Mouse (Mus musculus): ENCODE measurements around the gene Mcm6. TPM values are rescaled to one million over a fixed set of nuclear protein-coding genes. Genes with fewer than 3 reads are reported as not detected.

Gene Mcm6
- polyA plus RNA-seq, 1 experiment = 110 TPM

DNA sequence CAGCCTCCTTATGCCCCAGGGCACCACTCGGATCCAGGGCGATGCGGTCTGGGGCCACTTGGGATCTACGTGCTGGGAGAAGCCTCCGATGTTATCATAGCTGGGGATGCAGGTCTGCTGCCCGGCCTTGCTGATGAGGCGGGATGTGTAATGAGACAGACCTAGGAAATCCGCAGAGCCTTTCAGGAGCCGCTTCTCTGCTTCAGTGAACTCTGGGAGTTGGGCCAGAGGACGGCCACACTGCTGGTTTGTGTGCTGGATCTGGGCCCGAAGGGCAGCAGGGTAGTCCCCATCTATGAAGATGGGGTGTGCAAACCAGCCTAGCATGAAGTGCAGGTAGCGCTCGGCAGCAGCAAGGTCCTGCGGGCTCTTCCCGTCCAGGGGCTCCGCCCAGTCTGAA is 55.6 kb downstream of the Mcm6 start:
- TF ChIP-seq MYOD1 (IDR thresholded peaks at IDR 0.05; ENCODE audit: control insufficient read depth, insufficient read length, low read depth) (no peak), MAX (IDR thresholded peaks at IDR 0.05) (no peak), CEBPB (IDR thresholded peaks at IDR 0.05; ENCODE audit: low read depth) (no peak), CTCF (IDR thresholded peaks at IDR 0.05; ENCODE audit: control insufficient read depth, insufficient read depth, insufficient read length) (no peak), MYOG (IDR thresholded peaks at IDR 0.05; ENCODE audit: control insufficient read depth, extremely low read depth, insufficient read length) (no peak), FOSL1 (IDR thresholded peaks at IDR 0.05; ENCODE audit: insufficient read depth, low read length, poor library complexity, severe bottlenecking) (no peak), USF1 (IDR thresholded peaks at IDR 0.05; ENCODE audit: low read depth) (no peak)
- H3K4me3 ChIP-seq (ENCODE audit: insufficient read depth, poor library complexity, severe bottlenecking) = no peak overlapping the region
- no peaks in the 10 kb centered on the region for H3K79me3 ChIP-seq (ENCODE audit: low read depth)
- H3ac ChIP-seq (ENCODE audit: control insufficient read depth, insufficient read length, low read depth) = no peak overlapping the region
- no peaks in the 10 kb centered on the region for H3K79me2 ChIP-seq (ENCODE audit: control insufficient read depth, insufficient read depth)
- H3K36me3 ChIP-seq (ENCODE audit: control insufficient read depth, insufficient read depth) = no peaks in the 10 kb centered on the region
- no peaks in the 10 kb centered on the region for H3K27me3 ChIP-seq (ENCODE audit: control insufficient read depth, insufficient read depth, insufficient read length)

DNA sequence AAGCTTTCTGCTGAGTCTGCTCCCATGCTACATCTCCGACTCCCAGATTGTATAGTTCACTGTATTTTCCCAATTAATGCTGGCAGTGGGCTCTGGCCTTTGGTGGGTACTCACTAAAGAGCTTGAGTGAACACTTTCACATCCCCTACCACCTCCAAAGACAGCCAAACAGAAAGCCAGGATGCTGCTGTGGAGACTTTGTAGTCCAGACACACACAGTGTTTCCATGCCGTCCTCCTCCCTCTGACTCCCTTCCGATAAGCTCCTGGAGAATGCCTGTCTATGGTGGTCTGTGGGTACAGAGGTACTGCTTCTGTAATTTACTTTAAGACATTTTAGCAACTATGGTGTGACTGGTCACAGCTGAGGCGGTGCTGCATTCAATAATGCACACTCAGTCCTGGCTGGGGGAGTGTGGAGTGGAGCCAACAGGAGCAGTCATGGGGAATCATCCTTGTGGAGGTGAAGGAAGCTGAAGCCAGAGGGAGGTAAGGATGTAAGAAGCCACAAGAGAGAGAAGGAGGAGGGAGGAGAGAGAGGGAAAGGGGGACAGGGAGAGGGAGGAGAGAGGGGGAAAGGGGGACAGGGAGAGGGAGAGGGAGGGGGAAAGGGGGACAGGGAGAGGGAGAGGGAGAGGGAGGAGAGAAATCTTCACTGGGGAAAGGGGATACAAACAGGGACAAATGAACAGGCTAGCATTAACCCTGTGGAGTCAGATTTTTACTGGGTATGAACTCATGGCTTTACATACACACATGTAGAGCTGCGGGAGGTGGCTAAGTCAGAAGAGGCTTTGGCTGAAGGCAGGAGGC is 63.5 kb downstream of the Mcm6 start:
- no peaks in the 10 kb centered on the region for H3K79me3 ChIP-seq (ENCODE audit: low read depth)
- no peaks in the 10 kb centered on the region for H3K27me3 ChIP-seq (ENCODE audit: control insufficient read depth, insufficient read depth, insufficient read length)
- H3ac ChIP-seq (ENCODE audit: control insufficient read depth, insufficient read length, low read depth) = no peak overlapping the region
- H3K36me3 ChIP-seq (ENCODE audit: control insufficient read depth, insufficient read depth) = no peaks in the 10 kb centered on the region
- H3K79me2 ChIP-seq (ENCODE audit: control insufficient read depth, insufficient read depth) = no peaks in the 10 kb centered on the region
- no peak for TF ChIP-seq CTCF (IDR thresholded peaks at IDR 0.05; ENCODE audit: control insufficient read depth, insufficient read depth, insufficient read length)
- TF ChIP-seq CEBPB (IDR thresholded peaks at IDR 0.05; ENCODE audit: low read depth) = no peak
- no peak for TF ChIP-seq MAX (IDR thresholded peaks at IDR 0.05)
- no peak for TF ChIP-seq MYOG (IDR thresholded peaks at IDR 0.05; ENCODE audit: control insufficient read depth, extremely low read depth, insufficient read length)
- no peak overlapping the region for H3K4me3 ChIP-seq (ENCODE audit: insufficient read depth, poor library complexity, severe bottlenecking)

GRCm38 (mm10) chr1:128295296-128295695 is 64.2 kb downstream of the Mcm6 start:
- no peaks in the 10 kb centered on the region for H3K27me3 ChIP-seq (ENCODE audit: control insufficient read depth, insufficient read depth, insufficient read length)
- H3K4me3 ChIP-seq (ENCODE audit: insufficient read depth, poor library complexity, severe bottlenecking) = no peak overlapping the region
- H3ac ChIP-seq (ENCODE audit: control insufficient read depth, insufficient read length, low read depth) = no peak overlapping the region
- no peaks in the 10 kb centered on the region for H3K36me3 ChIP-seq (ENCODE audit: control insufficient read depth, insufficient read depth)
- H3K79me2 ChIP-seq (ENCODE audit: control insufficient read depth, insufficient read depth) = no peaks in the 10 kb centered on the region
- H3K79me3 ChIP-seq (ENCODE audit: low read depth) = no peaks in the 10 kb centered on the region
- no peak for TF ChIP-seq MAX (IDR thresholded peaks at IDR 0.05)

GRCm38 (mm10) chr1:128293524-128293923 is 65.9 kb downstream of the Mcm6 start:
- TF ChIP-seq CTCF (IDR thresholded peaks at IDR 0.05; ENCODE audit: control insufficient read depth, insufficient read depth, insufficient read length) = no peak
- TF ChIP-seq MYOD1 (IDR thresholded peaks at IDR 0.05; ENCODE audit: control insufficient read depth, insufficient read length, low read depth) = no peak
- TF ChIP-seq MAX (IDR thresholded peaks at IDR 0.05) = no peak
- TF ChIP-seq FOSL1 (IDR thresholded peaks at IDR 0.05; ENCODE audit: insufficient read depth, low read length, poor library complexity, severe bottlenecking) = no peak
- no peak for TF ChIP-seq CEBPB (IDR thresholded peaks at IDR 0.05; ENCODE audit: low read depth)
- no peak for TF ChIP-seq MYOG (IDR thresholded peaks at IDR 0.05; ENCODE audit: control insufficient read depth, extremely low read depth, insufficient read length)
- no peak for TF ChIP-seq USF1 (IDR thresholded peaks at IDR 0.05; ENCODE audit: low read depth)
- no peaks in the 10 kb centered on the region for H3K79me3 ChIP-seq (ENCODE audit: low read depth)
- H3K27me3 ChIP-seq (ENCODE audit: control insufficient read depth, insufficient read depth, insufficient read length) = no peaks in the 10 kb centered on the region
- H3K4me3 ChIP-seq (ENCODE audit: insufficient read depth, poor library complexity, severe bottlenecking) = no peak overlapping the region
- no peak overlapping the region for H3ac ChIP-seq (ENCODE audit: control insufficient read depth, insufficient read length, low read depth)
- no peaks in the 10 kb centered on the region for H3K36me3 ChIP-seq (ENCODE audit: control insufficient read depth, insufficient read depth)
- H3K79me2 ChIP-seq (ENCODE audit: control insufficient read depth, insufficient read depth) = no peaks in the 10 kb centered on the region

DNA sequence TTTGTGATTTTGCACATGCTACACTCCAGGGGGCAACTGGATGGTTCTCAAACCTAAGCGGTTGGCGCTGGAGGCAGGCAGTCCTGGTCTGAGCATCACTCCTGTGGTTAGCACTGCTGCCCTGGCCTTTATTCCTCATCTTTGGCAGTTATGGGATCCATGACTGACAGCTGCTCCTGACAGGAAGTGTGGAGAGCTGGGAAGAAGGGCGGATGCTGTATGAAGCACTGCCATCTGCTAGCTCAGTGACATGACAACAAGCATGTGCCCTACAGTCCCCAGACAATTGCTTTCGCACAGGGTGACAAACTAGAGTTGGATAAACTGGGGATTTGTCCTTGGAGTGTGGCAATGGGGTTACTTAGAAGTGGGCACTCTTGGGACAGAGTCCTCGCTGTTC is 69.2 kb downstream of the Mcm6 start:
- Histone ChIP-seq H3K4me3 (ENCODE audit: insufficient read depth, poor library complexity, severe bottlenecking) (no peak overlapping the region), H3K36me3 (ENCODE audit: control insufficient read depth, insufficient read depth) (no peaks in the 10 kb centered on the region), H3ac (ENCODE audit: control insufficient read depth, insufficient read length, low read depth) (no peak overlapping the region), H3K79me3 (ENCODE audit: low read depth) (no peaks in the 10 kb centered on the region), H3K27me3 (ENCODE audit: control insufficient read depth, insufficient read depth, insufficient read length) (no peaks in the 10 kb centered on the region), H3K79me2 (ENCODE audit: control insufficient read depth, insufficient read depth) (no peaks in the 10 kb centered on the region)
- TF ChIP-seq FOSL1 (IDR thresholded peaks at IDR 0.05; ENCODE audit: insufficient read depth, low read length, poor library complexity, severe bottlenecking) = no peak
- no peak for TF ChIP-seq MYOG (IDR thresholded peaks at IDR 0.05; ENCODE audit: control insufficient read depth, extremely low read depth, insufficient read length)
- TF ChIP-seq CTCF (IDR thresholded peaks at IDR 0.05; ENCODE audit: control insufficient read depth, insufficient read depth, insufficient read length) = no peak
- TF ChIP-seq USF1 (IDR thresholded peaks at IDR 0.05; ENCODE audit: low read depth) = no peak
- TF ChIP-seq MYOD1 (IDR thresholded peaks at IDR 0.05; ENCODE audit: control insufficient read depth, insufficient read length, low read depth) = no peak
- no peak for TF ChIP-seq CEBPB (IDR thresholded peaks at IDR 0.05; ENCODE audit: low read depth)
- no peak for TF ChIP-seq MAX (IDR thresholded peaks at IDR 0.05)

DNA sequence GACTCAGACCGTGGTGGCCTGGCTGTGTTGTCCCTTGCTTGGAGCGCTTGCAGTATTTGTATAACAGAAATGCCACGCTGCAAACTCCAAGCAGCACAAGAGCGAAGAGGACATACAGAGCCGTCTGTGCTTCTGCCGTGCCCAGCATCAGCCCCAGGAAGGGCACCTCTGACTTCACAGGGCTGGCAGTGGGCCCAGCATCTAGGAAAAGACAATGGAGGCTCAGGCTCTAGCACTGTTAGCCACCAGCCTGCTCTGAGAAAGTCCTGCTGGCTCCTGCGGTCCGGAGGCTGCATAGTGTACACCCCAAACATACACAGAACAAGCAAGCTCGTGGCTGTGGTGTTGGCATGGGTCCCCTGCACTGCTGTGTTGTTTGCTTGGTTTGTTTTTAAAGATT is 74.3 kb downstream of the Mcm6 start:
- H3K4me3 ChIP-seq (ENCODE audit: insufficient read depth, poor library complexity, severe bottlenecking) = no peak overlapping the region
- TF ChIP-seq CTCF (IDR thresholded peaks at IDR 0.05; ENCODE audit: control insufficient read depth, insufficient read depth, insufficient read length) (no peak), CEBPB (IDR thresholded peaks at IDR 0.05; ENCODE audit: low read depth) (no peak), MAX (IDR thresholded peaks at IDR 0.05) (no peak), MYOD1 (IDR thresholded peaks at IDR 0.05; ENCODE audit: control insufficient read depth, insufficient read length, low read depth) (no peak), MYOG (IDR thresholded peaks at IDR 0.05; ENCODE audit: control insufficient read depth, extremely low read depth, insufficient read length) (no peak), USF1 (IDR thresholded peaks at IDR 0.05; ENCODE audit: low read depth) (no peak), FOSL1 (IDR thresholded peaks at IDR 0.05; ENCODE audit: insufficient read depth, low read length, poor library complexity, severe bottlenecking) (no peak)
- H3K27me3 ChIP-seq (ENCODE audit: control insufficient read depth, insufficient read depth, insufficient read length) = no peaks in the 10 kb centered on the region
- H3K79me3 ChIP-seq (ENCODE audit: low read depth) = no peaks in the 10 kb centered on the region
- no peaks in the 10 kb centered on the region for H3K79me2 ChIP-seq (ENCODE audit: control insufficient read depth, insufficient read depth)
- H3K36me3 ChIP-seq (ENCODE audit: control insufficient read depth, insufficient read depth) = peaks cover 4% of the 10 kb centered on the region
- H3ac ChIP-seq (ENCODE audit: control insufficient read depth, insufficient read length, low read depth) = no peak overlapping the region

All from C2C12 (cell line).